Mouse (Mus musculus): ENCODE results near the gene Ctnnb1. TPM values are rescaled to one million over a fixed set of nuclear protein-coding genes. Genes with fewer than 3 reads are reported as not detected.

The Ctnnb1 gene
- polyA plus RNA-seq, 1 experiment from 2014 or later, result 819 TPM

DNA sequence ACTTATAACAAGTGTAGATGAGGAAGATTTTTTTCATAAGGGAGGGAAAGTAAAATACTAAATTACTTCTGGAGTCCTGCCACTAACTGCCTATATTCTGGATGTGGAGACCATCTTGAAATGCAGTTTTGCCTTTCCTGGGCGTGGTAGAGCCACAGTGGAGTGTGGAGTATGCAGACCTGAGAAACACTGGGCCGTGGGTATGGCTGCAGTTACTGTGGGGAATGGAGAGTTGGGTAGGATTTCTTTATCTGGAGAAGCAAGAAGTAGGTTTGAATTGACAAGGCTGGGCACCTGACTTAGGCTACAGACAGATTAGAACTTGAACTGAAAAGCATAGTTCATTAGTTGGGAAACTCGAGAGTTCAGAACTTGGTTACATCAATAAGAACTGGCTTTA lies 15.2 kb downstream of the Ctnnb1 start:
- 83% methylated on average over 3 of the region's 3 CpGs for WGBS
- no peaks in the 10 kb centered on the region for H3K9me3 ChIP-seq (ENCODE audit: control insufficient read depth, low read length)

GRCm38 (mm10) chr9:120946131-120946530 lies 17.1 kb downstream of the Ctnnb1 start:
- DNase-seq (ENCODE audit: low spot score), result no peak
- Histone ChIP-seq H3K9ac (ENCODE audit: low read length) (no peak overlapping the region), H3K4me2 (ENCODE audit: low read depth) (no peak overlapping the region), H3K27ac (ENCODE audit: low read depth, low read length) (no peak overlapping the region), H3K4me1 (ENCODE audit: control insufficient read depth, insufficient read depth, low read length) (no peaks in the 10 kb centered on the region; the same call in 1 of the 2 replicates), H3K9me3 (ENCODE audit: control insufficient read depth, low read length) (no peaks in the 10 kb centered on the region), H3K36me3 (ENCODE audit: control insufficient read depth, insufficient read depth, low read length) (peaks cover 5% of the 10 kb centered on the region), H3K4me3 (ENCODE audit: low read depth, low read length) (no peak overlapping the region), H3K27me3 (ENCODE audit: control insufficient read depth, insufficient read depth, low read length) (no peaks in the 10 kb centered on the region)
- WGBS, result 87% methylated on average over 8 of the region's 8 CpGs
- no peak for ATAC-seq (ENCODE audit: insufficient read depth, low FRiP score, low TSS enrichment)

More for the DNA sequence above, 15.2 kb downstream of the Ctnnb1 start:
- Histone ChIP-seq H3K4me1 (ENCODE audit: control insufficient read depth, insufficient read depth, low read length) (peaks cover 2% of the 10 kb centered on the region; the same call in 1 of the 2 replicates), H3K27me3 (ENCODE audit: control insufficient read depth, insufficient read depth, low read length) (no peaks in the 10 kb centered on the region), H3K27ac (ENCODE audit: low read depth, low read length) (no peak overlapping the region), H3K4me3 (ENCODE audit: low read depth, low read length) (no peak overlapping the region), H3K4me2 (ENCODE audit: low read depth) (no peak overlapping the region), H3K36me3 (ENCODE audit: control insufficient read depth, insufficient read depth, low read length) (no peaks in the 10 kb centered on the region), H3K9ac (ENCODE audit: low read length) (no peak overlapping the region)
- DNase-seq (ENCODE audit: low spot score) (no peak), ATAC-seq (ENCODE audit: insufficient read depth, low FRiP score, low TSS enrichment) (no peak)

- H3K27ac ChIP-seq (ENCODE audit: low read depth, low read length), result no peak overlapping the region
- H3K9ac ChIP-seq (ENCODE audit: low read length), result no peak overlapping the region
- 96% methylated on average over 1 of the region's 1 CpGs for WGBS
- H3K36me3 ChIP-seq (ENCODE audit: control insufficient read depth, insufficient read depth, low read length), result peaks cover 23% of the 10 kb centered on the region
- no peaks in the 10 kb centered on the region for H3K27me3 ChIP-seq (ENCODE audit: control insufficient read depth, insufficient read depth, low read length)
- no peaks in the 10 kb centered on the region for H3K9me3 ChIP-seq (ENCODE audit: control insufficient read depth, low read length)
- no peaks in the 10 kb centered on the region for H3K4me1 ChIP-seq (ENCODE audit: control insufficient read depth, insufficient read depth, low read length)
- ATAC-seq (ENCODE audit: insufficient read depth, low FRiP score, low TSS enrichment) (no peak), DNase-seq (ENCODE audit: low spot score) (no peak)
- H3K4me2 ChIP-seq (ENCODE audit: low read depth), result no peak overlapping the region
- H3K4me3 ChIP-seq (ENCODE audit: low read depth, low read length), result no peak overlapping the region
Measured at GRCm38 (mm10) chr9:120948832-120949231, 19.8 kb downstream of the Ctnnb1 start.

- ATAC-seq (ENCODE audit: insufficient read depth, low FRiP score, low TSS enrichment), result no peak
- Histone ChIP-seq H3K4me2 (ENCODE audit: low read depth) (no peak overlapping the region), H3K9ac (ENCODE audit: low read length) (no peak overlapping the region), H3K9me3 (ENCODE audit: control insufficient read depth, low read length) (no peaks in the 10 kb centered on the region), H3K36me3 (ENCODE audit: control insufficient read depth, insufficient read depth, low read length) (peaks cover 39% of the 10 kb centered on the region), H3K27ac (ENCODE audit: low read depth, low read length) (no peak overlapping the region), H3K4me3 (ENCODE audit: low read depth, low read length) (no peak overlapping the region), H3K4me1 (ENCODE audit: control insufficient read depth, insufficient read depth, low read length) (no peaks in the 10 kb centered on the region), H3K27me3 (ENCODE audit: control insufficient read depth, insufficient read depth, low read length) (no peaks in the 10 kb centered on the region)
- WGBS, result 94% methylated on average over 12 of the region's 12 CpGs
- DNase-seq (ENCODE audit: low spot score), result no peak
Measured at GRCm38 (mm10) chr9:120950761-120951160, 21.7 kb downstream of the Ctnnb1 start.

GRCm38 (mm10) chr9:120951947-120952346 lies 22.9 kb downstream of the Ctnnb1 start:
- Histone ChIP-seq H3K4me1 (ENCODE audit: control insufficient read depth, insufficient read depth, low read length) (no peaks in the 10 kb centered on the region), H3K27me3 (ENCODE audit: control insufficient read depth, insufficient read depth, low read length) (no peaks in the 10 kb centered on the region), H3K9me3 (ENCODE audit: control insufficient read depth, low read length) (no peaks in the 10 kb centered on the region), H3K4me2 (ENCODE audit: low read depth) (no peak overlapping the region), H3K36me3 (ENCODE audit: control insufficient read depth, insufficient read depth, low read length) (peaks cover 46% of the 10 kb centered on the region), H3K4me3 (ENCODE audit: low read depth, low read length) (no peak overlapping the region), H3K27ac (ENCODE audit: low read depth, low read length) (no peak overlapping the region), H3K9ac (ENCODE audit: low read length) (no peak overlapping the region)
- WGBS, result 91% methylated on average over 3 of the region's 3 CpGs
- ATAC-seq (ENCODE audit: insufficient read depth, low FRiP score, low TSS enrichment), result no peak
- DNase-seq (ENCODE audit: low spot score), result no peak

- Histone ChIP-seq H3K27ac (ENCODE audit: low read depth, low read length) (no peak overlapping the region), H3K36me3 (ENCODE audit: control insufficient read depth, insufficient read depth, low read length) (peaks cover 69% of the 10 kb centered on the region), H3K9me3 (ENCODE audit: control insufficient read depth, low read length) (no peaks in the 10 kb centered on the region), H3K4me1 (ENCODE audit: control insufficient read depth, insufficient read depth, low read length) (0 out of 2 replicates have a peak, but pooled peaks cover 3% of the 10 kb centered on the region), H3K4me2 (ENCODE audit: low read depth) (no peak overlapping the region), H3K9ac (ENCODE audit: low read length) (no peak overlapping the region), H3K27me3 (ENCODE audit: control insufficient read depth, insufficient read depth, low read length) (no peaks in the 10 kb centered on the region), H3K4me3 (ENCODE audit: low read depth, low read length) (no peak overlapping the region)
- ATAC-seq (ENCODE audit: insufficient read depth, low FRiP score, low TSS enrichment) (no peak), DNase-seq (ENCODE audit: low spot score) (no peak)
- WGBS, result 95% methylated on average over 5 of the region's 5 CpGs
Measured at GRCm38 (mm10) chr9:120958051-120958450, 29.0 kb downstream of the Ctnnb1 start.

DNA sequence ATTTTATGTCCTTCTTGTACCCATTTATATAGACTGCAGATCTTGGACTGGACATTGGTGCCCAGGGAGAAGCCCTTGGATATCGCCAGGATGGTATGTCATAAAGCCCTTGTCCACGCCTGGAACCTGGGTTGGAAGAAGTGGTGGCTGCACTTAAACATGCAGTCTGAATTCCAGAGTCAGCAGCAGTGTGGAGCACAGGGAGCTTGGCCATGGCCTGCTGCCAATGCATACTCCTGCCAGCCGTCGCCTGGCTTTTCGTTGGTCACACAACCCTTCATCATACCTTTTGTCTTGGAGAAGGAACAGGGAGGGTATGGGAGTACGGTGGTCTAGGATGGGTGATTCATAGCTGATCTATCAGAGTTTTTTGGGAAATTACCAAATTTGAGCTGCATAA lies 29.5 kb downstream of the Ctnnb1 start:
- DNase-seq (ENCODE audit: low spot score), result no peak
- Histone ChIP-seq H3K27ac (ENCODE audit: low read depth, low read length) (no peak overlapping the region), H3K27me3 (ENCODE audit: control insufficient read depth, insufficient read depth, low read length) (no peaks in the 10 kb centered on the region), H3K4me2 (ENCODE audit: low read depth) (no peak overlapping the region), H3K4me1 (ENCODE audit: control insufficient read depth, insufficient read depth, low read length) (0 out of 2 replicates have a peak, but pooled peaks cover 3% of the 10 kb centered on the region), H3K36me3 (ENCODE audit: control insufficient read depth, insufficient read depth, low read length) (peaks cover 66% of the 10 kb centered on the region), H3K9ac (ENCODE audit: low read length) (no peak overlapping the region), H3K9me3 (ENCODE audit: control insufficient read depth, low read length) (no peaks in the 10 kb centered on the region), H3K4me3 (ENCODE audit: low read depth, low read length) (no peak overlapping the region)
- ATAC-seq (ENCODE audit: insufficient read depth, low FRiP score, low TSS enrichment), result no peak
- 95% methylated on average over 6 of the region's 6 CpGs for WGBS

GRCm38 (mm10) chr9:120959225-120959624 lies 30.2 kb downstream of the Ctnnb1 start:
- no peak overlapping the region for H3K27ac ChIP-seq (ENCODE audit: low read depth, low read length)
- ATAC-seq (ENCODE audit: insufficient read depth, low FRiP score, low TSS enrichment) (no peak), DNase-seq (ENCODE audit: low spot score) (no peak)
- H3K4me2 ChIP-seq (ENCODE audit: low read depth), result no peak overlapping the region
- no peak overlapping the region for H3K4me3 ChIP-seq (ENCODE audit: low read depth, low read length)
- H3K4me1 ChIP-seq (ENCODE audit: control insufficient read depth, insufficient read depth, low read length), result 0 out of 2 replicates have a peak, but pooled peaks cover 3% of the 10 kb centered on the region
- H3K27me3 ChIP-seq (ENCODE audit: control insufficient read depth, insufficient read depth, low read length), result no peaks in the 10 kb centered on the region
- H3K9me3 ChIP-seq (ENCODE audit: control insufficient read depth, low read length), result no peaks in the 10 kb centered on the region
- peaks cover 63% of the 10 kb centered on the region for H3K36me3 ChIP-seq (ENCODE audit: control insufficient read depth, insufficient read depth, low read length)
- H3K9ac ChIP-seq (ENCODE audit: low read length), result no peak overlapping the region
- 89% methylated on average over 4 of the region's 4 CpGs for WGBS

GRCm38 (mm10) chr9:120960611-120961010 lies 31.6 kb downstream of the Ctnnb1 start:
- Histone ChIP-seq H3K27me3 (ENCODE audit: control insufficient read depth, insufficient read depth, low read length) (no peaks in the 10 kb centered on the region), H3K9ac (ENCODE audit: low read length) (no peak overlapping the region), H3K4me1 (ENCODE audit: control insufficient read depth, insufficient read depth, low read length) (0 out of 2 replicates have a peak, but pooled peaks cover 3% of the 10 kb centered on the region), H3K27ac (ENCODE audit: low read depth, low read length) (no peak overlapping the region), H3K9me3 (ENCODE audit: control insufficient read depth, low read length) (no peaks in the 10 kb centered on the region), H3K4me3 (ENCODE audit: low read depth, low read length) (no peak overlapping the region), H3K4me2 (ENCODE audit: low read depth) (no peak overlapping the region), H3K36me3 (ENCODE audit: control insufficient read depth, insufficient read depth, low read length) (peaks cover 57% of the 10 kb centered on the region)
- WGBS, result 89% methylated on average over 4 of the region's 4 CpGs
- no peak for ATAC-seq (ENCODE audit: insufficient read depth, low FRiP score, low TSS enrichment)
- no peak for DNase-seq (ENCODE audit: low spot score)
